Mouse (Mus musculus): ENCODE results near the gene Il1f8. TPM values are rescaled to one million over a fixed set of nuclear protein-coding genes. Genes with fewer than 3 reads are reported as not detected.
"Not testable (repeated sequence)": the region's sequence is repeated elsewhere in the genome, so short reads cannot be mapped to it uniquely, and the experiment has no call there.

Gene Il1f8
- total RNA-seq (2021), result not detected
- long read RNA-seq, experiment 1, result 0 reads
- long read RNA-seq, experiment 2, result 0 reads

- no peak for TF ChIP-seq CTCF (conservative IDR thresholded peaks at IDR 0.05)
Observed at GRCm38 (mm10) chr2:24152861-24153260, at the start of gene Il1f8. Gene Il1f8 (plus strand): TSS chr2:24153161.

GRCm38 (mm10) chr2:24103619-24104289, 49.2 kb upstream of the Il1f8 start:
- Histone ChIP-seq H3K4me3 (no peak overlapping the region), H3K27ac (no peak overlapping the region)
- DNase-seq (ENCODE audit: low spot score in 2 of 2), result no peak
- TF ChIP-seq CTCF (conservative IDR thresholded peaks at IDR 0.05), result no peak

More at GRCm38 (mm10) chr2:24152861-24153260, at the start of gene Il1f8:
- no peak within 1 kb of the TSS for H3K27ac ChIP-seq
- no peak for DNase-seq (ENCODE audit: low spot score in 2 of 2)
- H3K4me3 ChIP-seq, result no peak within 1 kb of the TSS

- TF ChIP-seq CTCF (conservative IDR thresholded peaks at IDR 0.05), result no peak
- no peak overlapping the region for H3K4me3 ChIP-seq
- H3K27ac ChIP-seq, result no peak overlapping the region
- DNase-seq (ENCODE audit: low spot score in 2 of 2), result no peak
Observed at GRCm38 (mm10) chr2:24109085-24109484, 43.9 kb upstream of the Il1f8 start.

GRCm38 (mm10) chr2:24134373-24134772, 18.6 kb upstream of the Il1f8 start:
- Histone ChIP-seq H3K27ac (no peak overlapping the region), H3K4me3 (no peak overlapping the region)
- DNase-seq (ENCODE audit: low spot score in 2 of 2), result no peak
- no peak for TF ChIP-seq CTCF (conservative IDR thresholded peaks at IDR 0.05)

- peak; percentile 66 for TF ChIP-seq CTCF (conservative IDR thresholded peaks at IDR 0.05)
- not testable (repeated sequence) for H3K27ac ChIP-seq, H3K4me3 ChIP-seq
- peak; percentile 30 to 54 for DNase-seq (ENCODE audit: low spot score in 2 of 2)
Observed at GRCm38 (mm10) chr2:24181683-24182331, 28.8 kb downstream of the Il1f8 start.

GRCm38 (mm10) chr2:24182423-24183147, 29.6 kb downstream of the Il1f8 start:
- not testable (repeated sequence) for H3K27ac ChIP-seq, H3K4me3 ChIP-seq

GRCm38 (mm10) chr2:24184092-24184491, 31.1 kb downstream of the Il1f8 start:
- DNase-seq (ENCODE audit: low spot score in 2 of 2); H3K4me3 ChIP-seq: not testable (repeated sequence)

More at GRCm38 (mm10) chr2:24182423-24183147, 29.6 kb downstream of the Il1f8 start:
- DNase-seq (ENCODE audit: low spot score in 2 of 2), result not testable (repeated sequence)

GRCm38 (mm10) chr2:24186176-24186575, 33.2 kb downstream of the Il1f8 start, which contains the start of gene Il1f9:
Gene Il1f9 (plus strand): TSS chr2:24186476.
- H3K27ac ChIP-seq, result no peak within 1 kb of the TSS
- DNase-seq (ENCODE audit: low spot score in 2 of 2), result no peak
- H3K4me3 ChIP-seq, result no peak within 1 kb of the TSS
- TF ChIP-seq CTCF (conservative IDR thresholded peaks at IDR 0.05), result no peak

More at GRCm38 (mm10) chr2:24184092-24184491, 31.1 kb downstream of the Il1f8 start:
- not testable (repeated sequence) for H3K27ac ChIP-seq

GRCm38 (mm10) chr2:24187585-24187984, 34.6 kb downstream of the Il1f8 start:
- Histone ChIP-seq H3K27ac (no peak overlapping the region), H3K4me3 (no peak overlapping the region)
- no peak for TF ChIP-seq CTCF (conservative IDR thresholded peaks at IDR 0.05)
- no peak for DNase-seq (ENCODE audit: low spot score in 2 of 2)

GRCm38 (mm10) chr2:24188189-24188588, 35.2 kb downstream of the Il1f8 start:
- TF ChIP-seq CTCF (conservative IDR thresholded peaks at IDR 0.05), result peak; percentile 54
- Histone ChIP-seq H3K4me3 (no peak overlapping the region), H3K27ac (no peak overlapping the region)
- no peak for DNase-seq (ENCODE audit: low spot score in 2 of 2)

Other genes with a start within 250 kb of the Il1f8 start
- gene Hnmt, start 103.8 kb upstream of the Il1f8 start, total RNA-seq (2021), result 10 to 100 TPM; 27.3 to 29.1 TPM
- not detected for gene Tbpl2, start 56.6 kb upstream of the Il1f8 start, total RNA-seq (2021)
- not detected for gene Il1f9, start 33.3 kb downstream of the Il1f8 start, total RNA-seq (2021)
- gene Il1f6, start 62.3 kb downstream of the Il1f8 start, total RNA-seq (2021), result not detected
- gene Il1f5, start 123.8 kb downstream of the Il1f8 start, total RNA-seq (2021), result not detected
- gene Il1f10, start 138.0 kb downstream of the Il1f8 start, total RNA-seq (2021), result not detected
- not detected for gene Il1rn, start 183.7 kb downstream of the Il1f8 start, total RNA-seq (2021)
- gene Psd4, start 214.4 kb downstream of the Il1f8 start, total RNA-seq (2021), result 1 to 10 TPM in 1 of 2 experiments, under 1 TPM in 1; 0.64 to 1.3 TPM

Data from layer of hippocampus, adult 2 months (tissue).